Mouse (Mus musculus): ENCODE measurements at regions not wholly inside any gene's neighbourhood (a gene's known extent, or its start where the extent isn't known, plus 50 kb on each side); places are given as distances from the start of the nearest gene placed in this dataset.

DNA sequence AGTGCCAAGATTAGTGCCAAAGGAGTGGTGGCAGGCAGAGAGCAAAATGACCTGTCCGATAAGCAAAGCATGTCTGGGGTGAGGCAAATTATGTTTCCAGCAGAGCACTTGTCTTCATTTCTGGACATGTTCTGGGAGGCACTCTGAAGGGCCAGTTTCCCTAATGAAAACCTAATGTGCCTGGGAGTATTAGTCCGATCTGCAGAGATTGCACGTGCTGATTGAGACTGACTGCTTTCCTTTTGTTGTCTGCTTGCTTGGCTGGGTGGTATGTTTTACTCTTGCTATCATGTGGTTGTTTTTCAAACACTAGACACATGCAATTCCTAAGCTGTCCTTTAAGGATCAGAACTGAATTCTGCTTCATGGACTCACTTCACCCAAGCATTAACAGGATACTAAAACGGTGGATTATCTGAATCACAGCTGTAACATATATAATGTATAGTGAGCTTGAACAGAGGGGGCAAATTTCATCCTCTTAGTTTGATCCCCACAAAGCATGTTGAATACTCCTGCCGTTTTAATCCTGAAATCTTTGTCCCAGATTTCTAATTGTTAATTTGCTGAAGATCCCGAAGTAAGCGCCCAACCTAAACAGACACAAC lies 1589.8 kb downstream of the 4930444P10Rik start:
- Histone ChIP-seq H3K9me3 (ENCODE audit: control insufficient read depth, low read length) (no peaks in the 10 kb centered on the region), H3K4me2 (ENCODE audit: low read depth) (no peak overlapping the region), H3K27ac (ENCODE audit: low read depth, low read length) (no peak overlapping the region), H3K4me3 (ENCODE audit: low read depth, low read length) (no peak overlapping the region), H3K27me3 (ENCODE audit: control insufficient read depth, insufficient read depth, low read length) (peaks cover 25% of the 10 kb centered on the region), H3K36me3 (ENCODE audit: control insufficient read depth, insufficient read depth, low read length) (no peaks in the 10 kb centered on the region), H3K9ac (ENCODE audit: low read length) (no peak overlapping the region), H3K4me1 (ENCODE audit: control insufficient read depth, insufficient read depth, low read length) (peaks cover 7% of the 10 kb centered on the region; the same call in 1 of the 2 replicates)
- ATAC-seq (ENCODE audit: insufficient read depth, low FRiP score, low TSS enrichment) (no peak), DNase-seq (ENCODE audit: low spot score) (no peak)
- WGBS = 24% methylated on average over 7 of the region's 7 CpGs

DNA sequence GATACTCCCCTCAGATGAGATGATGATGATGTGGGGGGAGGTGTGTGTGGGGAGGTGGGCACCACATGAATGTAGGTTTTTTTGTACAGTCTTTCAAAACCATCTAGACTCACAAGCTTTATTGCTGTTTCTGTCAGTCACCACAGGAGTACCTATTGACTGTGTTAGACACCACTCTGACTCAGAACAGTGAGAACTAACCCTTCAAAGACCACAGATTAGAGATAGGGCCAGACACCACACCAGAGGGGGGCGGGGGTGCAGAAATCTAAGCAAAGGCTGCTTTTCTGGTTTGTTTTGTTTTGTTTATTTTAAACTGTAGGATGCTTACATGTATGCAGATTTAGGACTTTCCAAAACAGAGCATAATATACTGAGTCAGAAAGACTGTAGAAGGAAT lies 1594.0 kb downstream of the 4930444P10Rik start:
- H3K4me3 ChIP-seq (ENCODE audit: low read depth, low read length) = no peak overlapping the region
- no peaks in the 10 kb centered on the region for H3K9me3 ChIP-seq (ENCODE audit: control insufficient read depth, low read length)
- H3K27me3 ChIP-seq (ENCODE audit: control insufficient read depth, insufficient read depth, low read length) = 0 out of 2 replicates have a peak, but pooled peaks cover 7% of the 10 kb centered on the region
- WGBS = 88% methylated on average over 1 of the region's 1 CpGs
- no peak overlapping the region for H3K27ac ChIP-seq (ENCODE audit: low read depth, low read length)
- no peaks in the 10 kb centered on the region; the same call in 1 of the 2 replicates for H3K4me1 ChIP-seq (ENCODE audit: control insufficient read depth, insufficient read depth, low read length)
- no peak for DNase-seq (ENCODE audit: low spot score)
- no peak overlapping the region for H3K4me2 ChIP-seq (ENCODE audit: low read depth)
- H3K9ac ChIP-seq (ENCODE audit: low read length) = no peak overlapping the region
- H3K36me3 ChIP-seq (ENCODE audit: control insufficient read depth, insufficient read depth, low read length) = no peaks in the 10 kb centered on the region
- ATAC-seq (ENCODE audit: insufficient read depth, low FRiP score, low TSS enrichment) = no peak

DNA sequence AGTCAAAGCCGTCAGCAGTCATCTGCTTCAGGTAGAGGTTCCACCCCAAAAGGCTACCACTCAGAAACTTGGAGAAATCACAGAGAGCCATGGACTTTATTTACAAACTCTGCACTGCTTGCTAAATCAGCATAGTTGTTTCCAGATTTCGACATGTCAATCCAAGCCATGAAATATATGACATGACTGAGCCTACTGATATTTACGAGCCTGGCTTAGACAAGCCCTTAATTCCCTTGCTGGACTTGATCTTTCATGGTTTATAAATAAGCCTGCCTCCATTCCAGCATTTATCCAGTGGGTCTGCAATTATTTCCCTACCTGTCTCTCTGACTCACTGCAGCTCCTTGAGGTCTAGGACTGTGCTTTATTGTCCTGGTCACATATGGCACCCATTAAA lies 1603.1 kb downstream of the 4930444P10Rik start:
- Histone ChIP-seq H3K36me3 (ENCODE audit: control insufficient read depth, insufficient read depth, low read length) (no peaks in the 10 kb centered on the region), H3K9me3 (ENCODE audit: control insufficient read depth, low read length) (no peaks in the 10 kb centered on the region), H3K27me3 (ENCODE audit: control insufficient read depth, insufficient read depth, low read length) (no peaks in the 10 kb centered on the region), H3K27ac (ENCODE audit: low read depth, low read length) (no peak overlapping the region), H3K4me3 (ENCODE audit: low read depth, low read length) (no peak overlapping the region), H3K9ac (ENCODE audit: low read length) (no peak overlapping the region), H3K4me2 (ENCODE audit: low read depth) (no peak overlapping the region), H3K4me1 (ENCODE audit: control insufficient read depth, insufficient read depth, low read length) (no peaks in the 10 kb centered on the region)
- WGBS = 79% methylated on average over 3 of the region's 3 CpGs
- no peak for DNase-seq (ENCODE audit: low spot score)
- ATAC-seq (ENCODE audit: insufficient read depth, low FRiP score, low TSS enrichment) = no peak

DNA sequence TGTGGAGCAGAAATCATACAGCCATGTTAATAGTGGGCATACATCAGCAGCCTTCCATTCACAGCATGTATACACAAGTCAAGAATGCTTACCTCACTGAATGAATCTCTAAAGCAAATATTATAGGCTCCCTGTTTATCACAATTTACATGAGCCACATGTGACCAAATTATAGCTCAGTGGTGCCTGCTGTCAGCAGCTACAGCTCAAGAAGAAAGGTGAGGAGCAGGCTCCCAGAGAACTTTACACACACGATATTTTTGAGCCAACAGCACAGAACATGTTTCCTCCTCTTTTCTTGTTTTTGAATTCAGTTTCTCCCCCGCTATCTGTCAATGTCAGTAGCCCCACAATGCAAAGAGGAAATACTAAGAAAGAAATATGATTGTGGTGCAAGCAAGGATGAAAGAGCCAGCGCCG lies 1605.4 kb downstream of the 4930444P10Rik start:
- Histone ChIP-seq H3K27ac (ENCODE audit: low read depth, low read length) (no peak overlapping the region), H3K4me3 (ENCODE audit: low read depth, low read length) (no peak overlapping the region), H3K4me2 (ENCODE audit: low read depth) (no peak overlapping the region), H3K27me3 (ENCODE audit: control insufficient read depth, insufficient read depth, low read length) (no peaks in the 10 kb centered on the region), H3K4me1 (ENCODE audit: control insufficient read depth, insufficient read depth, low read length) (no peaks in the 10 kb centered on the region), H3K36me3 (ENCODE audit: control insufficient read depth, insufficient read depth, low read length) (no peaks in the 10 kb centered on the region), H3K9ac (ENCODE audit: low read length) (no peak overlapping the region), H3K9me3 (ENCODE audit: control insufficient read depth, low read length) (no peaks in the 10 kb centered on the region)
- 40% methylated on average over 4 of the region's 4 CpGs for WGBS
- DNase-seq (ENCODE audit: low spot score) (no peak), ATAC-seq (ENCODE audit: insufficient read depth, low FRiP score, low TSS enrichment) (no peak)

DNA sequence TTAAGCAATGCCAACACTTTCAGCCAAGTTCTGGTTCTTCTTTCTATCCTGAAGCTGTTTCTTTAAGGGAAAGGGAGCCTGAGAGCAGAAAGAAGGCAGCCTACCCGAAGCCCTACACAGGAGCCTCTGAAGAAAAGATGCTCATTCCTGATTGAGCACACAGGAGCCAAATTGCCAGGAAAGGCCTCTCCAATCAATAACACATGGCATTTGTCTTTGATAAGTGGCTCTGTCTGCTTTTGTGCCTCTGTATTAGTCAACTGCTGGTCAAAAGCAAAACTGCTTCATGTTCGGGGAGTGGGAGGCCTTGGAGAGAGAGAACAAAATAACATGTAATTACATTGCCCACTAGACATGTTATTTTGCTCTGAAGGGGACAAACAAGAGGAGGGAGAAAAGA lies 1607.4 kb downstream of the 4930444P10Rik start:
- ATAC-seq (ENCODE audit: insufficient read depth, low FRiP score, low TSS enrichment) (no peak), DNase-seq (ENCODE audit: low spot score) (no peak)
- Histone ChIP-seq H3K9ac (ENCODE audit: low read length) (no peak overlapping the region), H3K27me3 (ENCODE audit: control insufficient read depth, insufficient read depth, low read length) (no peaks in the 10 kb centered on the region), H3K4me2 (ENCODE audit: low read depth) (no peak overlapping the region), H3K9me3 (ENCODE audit: control insufficient read depth, low read length) (no peaks in the 10 kb centered on the region), H3K4me3 (ENCODE audit: low read depth, low read length) (no peak overlapping the region), H3K27ac (ENCODE audit: low read depth, low read length) (no peak overlapping the region), H3K36me3 (ENCODE audit: control insufficient read depth, insufficient read depth, low read length) (no peaks in the 10 kb centered on the region), H3K4me1 (ENCODE audit: control insufficient read depth, insufficient read depth, low read length) (no peaks in the 10 kb centered on the region)
- 49% methylated on average over 2 of the region's 2 CpGs for WGBS

DNA sequence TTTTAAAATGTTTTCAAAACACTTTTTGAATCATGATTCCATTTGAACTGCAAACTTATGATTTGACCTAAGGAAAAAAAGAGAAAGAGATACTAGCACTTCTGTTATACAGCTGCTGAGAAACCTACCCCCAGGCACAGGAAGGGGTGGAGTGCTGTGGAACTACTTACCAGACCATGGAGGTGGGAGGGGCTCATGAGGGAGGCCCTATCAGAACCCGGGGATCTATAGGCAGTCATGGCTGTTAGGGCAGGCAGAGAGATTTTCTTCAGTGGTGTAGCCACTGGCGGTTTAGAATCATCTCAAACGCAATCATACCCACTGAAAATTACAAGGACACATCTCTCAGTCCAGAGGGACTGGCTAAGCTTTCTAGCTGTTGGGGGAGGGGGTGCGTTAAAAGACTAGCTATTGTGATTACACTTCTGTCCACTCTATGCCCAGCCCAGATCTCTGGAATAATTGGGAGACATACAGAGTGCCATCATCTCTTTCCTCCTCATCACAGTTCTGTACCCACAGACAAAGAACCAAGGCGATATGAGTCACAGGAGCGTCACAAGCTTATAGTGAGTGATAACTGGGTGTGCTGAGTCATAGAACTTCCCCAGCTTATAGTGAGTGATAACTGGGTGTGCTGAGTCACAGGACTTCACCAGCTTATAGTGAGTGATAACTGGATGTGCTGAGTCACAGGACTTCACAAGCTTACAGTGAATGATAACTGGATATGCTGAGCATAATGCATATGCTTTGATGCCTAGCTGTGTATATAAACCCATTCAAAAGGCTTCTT lies 1608.8 kb downstream of the 4930444P10Rik start:
- DNase-seq (ENCODE audit: low spot score) (no peak), ATAC-seq (ENCODE audit: insufficient read depth, low FRiP score, low TSS enrichment) (no peak)
- H3K4me1 ChIP-seq (ENCODE audit: control insufficient read depth, insufficient read depth, low read length) = no peaks in the 10 kb centered on the region
- no peaks in the 10 kb centered on the region for H3K36me3 ChIP-seq (ENCODE audit: control insufficient read depth, insufficient read depth, low read length)
- H3K27me3 ChIP-seq (ENCODE audit: control insufficient read depth, insufficient read depth, low read length) = no peaks in the 10 kb centered on the region
- H3K4me2 ChIP-seq (ENCODE audit: low read depth) = no peak overlapping the region
- no peak overlapping the region for H3K27ac ChIP-seq (ENCODE audit: low read depth, low read length)
- 84% methylated on average over 6 of the region's 6 CpGs for WGBS
- H3K4me3 ChIP-seq (ENCODE audit: low read depth, low read length) = no peak overlapping the region
- no peaks in the 10 kb centered on the region for H3K9me3 ChIP-seq (ENCODE audit: control insufficient read depth, low read length)
- no peak overlapping the region for H3K9ac ChIP-seq (ENCODE audit: low read length)

DNA sequence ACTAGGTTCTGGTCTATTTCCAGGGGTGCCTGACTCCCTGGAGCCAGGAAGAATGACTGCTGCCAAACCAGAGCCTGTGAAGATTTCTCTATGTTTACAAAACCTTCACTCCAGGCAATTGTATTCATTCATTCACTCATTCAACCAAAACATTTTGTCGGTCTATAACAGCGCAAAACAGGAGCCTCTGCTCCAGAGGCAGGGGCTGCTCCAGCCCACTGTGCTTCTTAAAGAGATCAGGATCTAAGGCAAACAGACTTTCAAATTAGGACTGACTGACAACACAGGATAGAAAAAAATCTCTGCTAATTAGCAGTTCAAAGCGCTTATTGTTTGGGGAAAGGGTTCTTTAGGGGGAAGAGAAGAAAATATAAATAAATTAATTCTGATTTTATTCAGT lies 1620.8 kb downstream of the 4930444P10Rik start:
- DNase-seq (ENCODE audit: low spot score) (no peak), ATAC-seq (ENCODE audit: insufficient read depth, low FRiP score, low TSS enrichment) (no peak)
- 39% methylated on average over 3 of the region's 3 CpGs for WGBS
- H3K9me3 ChIP-seq (ENCODE audit: control insufficient read depth, low read length) = no peaks in the 10 kb centered on the region
- no peaks in the 10 kb centered on the region for H3K36me3 ChIP-seq (ENCODE audit: control insufficient read depth, insufficient read depth, low read length)
- no peaks in the 10 kb centered on the region for H3K27me3 ChIP-seq (ENCODE audit: control insufficient read depth, insufficient read depth, low read length)
- H3K4me2 ChIP-seq (ENCODE audit: low read depth) = no peak overlapping the region
- H3K4me3 ChIP-seq (ENCODE audit: low read depth, low read length) = no peak overlapping the region
- no peaks in the 10 kb centered on the region for H3K4me1 ChIP-seq (ENCODE audit: control insufficient read depth, insufficient read depth, low read length)
- H3K27ac ChIP-seq (ENCODE audit: low read depth, low read length) = no peak overlapping the region
- no peak overlapping the region for H3K9ac ChIP-seq (ENCODE audit: low read length)

DNA sequence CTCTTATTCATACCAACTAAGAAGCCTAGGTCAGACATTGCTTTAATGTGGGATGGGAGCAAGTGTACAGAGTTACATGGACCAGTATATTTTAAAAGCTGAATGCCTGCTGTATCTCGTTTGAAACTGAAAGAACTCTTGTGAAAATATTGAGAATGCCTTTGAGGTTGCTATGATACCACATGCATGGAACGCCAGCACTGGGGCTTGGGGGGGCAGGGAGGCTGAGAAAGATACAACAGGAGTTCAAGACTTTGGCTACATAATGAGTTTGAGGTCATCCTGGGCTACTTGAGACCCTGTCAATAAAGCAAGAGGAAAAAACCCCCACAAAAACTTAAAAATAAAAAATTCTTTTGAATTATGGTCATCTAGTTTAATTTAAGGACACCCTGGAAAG lies 1621.6 kb downstream of the 4930444P10Rik start:
- no peak overlapping the region for H3K4me3 ChIP-seq (ENCODE audit: low read depth, low read length)
- no peak overlapping the region for H3K27ac ChIP-seq (ENCODE audit: low read depth, low read length)
- no peak for ATAC-seq (ENCODE audit: insufficient read depth, low FRiP score, low TSS enrichment)
- no peaks in the 10 kb centered on the region for H3K4me1 ChIP-seq (ENCODE audit: control insufficient read depth, insufficient read depth, low read length)
- no peak for DNase-seq (ENCODE audit: low spot score)
- WGBS = 25% methylated on average over 2 of the region's 2 CpGs
- H3K4me2 ChIP-seq (ENCODE audit: low read depth) = no peak overlapping the region
- H3K27me3 ChIP-seq (ENCODE audit: control insufficient read depth, insufficient read depth, low read length) = no peaks in the 10 kb centered on the region
- H3K9ac ChIP-seq (ENCODE audit: low read length) = no peak overlapping the region
- no peaks in the 10 kb centered on the region for H3K9me3 ChIP-seq (ENCODE audit: control insufficient read depth, low read length)
- no peaks in the 10 kb centered on the region for H3K36me3 ChIP-seq (ENCODE audit: control insufficient read depth, insufficient read depth, low read length)

Data from neural tube, embryonic 11.5 days (tissue).